Mouse (Mus musculus): Measurements from ENCODE around the gene Col6a3. TPM values are rescaled to one million over a fixed set of nuclear protein-coding genes. Genes with fewer than 3 reads are reported as not detected.

Col6a3 gene
- polyA plus RNA-seq, 1 experiment from 2014 or later = 324 TPM

GRCm38 (mm10) chr1:90738913-90739312, 104.9 kb downstream of the Col6a3 start:
- no peak overlapping the region for H3K4me3 ChIP-seq (ENCODE audit: low read depth, low read length)
- H3K4me2 ChIP-seq (ENCODE audit: low read depth, low read length) = no peak overlapping the region
- WGBS = 85% methylated on average over 2 of the region's 2 CpGs
- no peak for DNase-seq (ENCODE audit: low spot score)
- H3K27ac ChIP-seq (replicated peaks; ENCODE audit: low read depth, low read length) = no peak overlapping the region
- H3K9ac ChIP-seq (ENCODE audit: low read depth, low read length) = no peak overlapping the region
- no peaks in the 10 kb centered on the region for H3K9me3 ChIP-seq (ENCODE audit: control insufficient read depth, low read length)
- no peak for ATAC-seq (ENCODE audit: low read depth)
- no peaks in the 10 kb centered on the region for H3K27me3 ChIP-seq (replicated peaks; ENCODE audit: control insufficient read depth, insufficient read depth, low read length)
- H3K4me1 ChIP-seq (ENCODE audit: control insufficient read depth, insufficient read depth, low read length) = peaks cover 25% of the 10 kb centered on the region
- no peaks in the 10 kb centered on the region for H3K36me3 ChIP-seq (ENCODE audit: control insufficient read depth, insufficient read depth, low read length)

DNA sequence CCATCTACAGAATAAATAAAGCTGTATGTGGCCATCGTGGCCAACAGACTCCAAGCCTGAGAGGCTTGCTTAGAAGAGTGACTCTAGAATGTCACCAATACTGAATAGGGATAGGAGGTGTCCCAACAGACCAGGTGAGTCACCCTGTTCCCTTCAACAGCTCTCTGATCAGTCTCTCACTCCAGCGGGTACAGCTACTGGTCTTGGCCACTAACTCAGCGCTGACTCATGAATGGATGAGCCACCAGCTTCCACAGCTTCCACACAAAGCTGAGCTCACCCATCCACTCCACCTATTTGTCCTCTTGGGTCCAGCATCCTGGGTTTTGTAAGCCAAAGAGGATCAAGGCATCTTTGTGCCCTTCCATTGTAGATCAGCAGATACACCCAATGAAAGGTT, 114.3 kb downstream of the Col6a3 start:
- Histone ChIP-seq H3K27me3 (replicated peaks; ENCODE audit: control insufficient read depth, insufficient read depth, low read length) (no peaks in the 10 kb centered on the region), H3K4me3 (ENCODE audit: low read depth, low read length) (no peak overlapping the region), H3K36me3 (ENCODE audit: control insufficient read depth, insufficient read depth, low read length) (no peaks in the 10 kb centered on the region), H3K9me3 (ENCODE audit: control insufficient read depth, low read length) (no peaks in the 10 kb centered on the region), H3K4me1 (ENCODE audit: control insufficient read depth, insufficient read depth, low read length) (peaks cover 12% of the 10 kb centered on the region), H3K9ac (ENCODE audit: low read depth, low read length) (no peak overlapping the region), H3K4me2 (ENCODE audit: low read depth, low read length) (no peak overlapping the region), H3K27ac (replicated peaks; ENCODE audit: low read depth, low read length) (no peak overlapping the region)
- 77% methylated on average over 3 of the region's 3 CpGs for WGBS
- ATAC-seq (ENCODE audit: low read depth) = no peak
- no peak for DNase-seq (ENCODE audit: low spot score)

GRCm38 (mm10) chr1:90723754-90724153, 120.0 kb downstream of the Col6a3 start:
- H3K4me1 ChIP-seq (ENCODE audit: control insufficient read depth, insufficient read depth, low read length) = no peaks in the 10 kb centered on the region
- no peak for ATAC-seq (ENCODE audit: low read depth)
- no peak overlapping the region for H3K27ac ChIP-seq (replicated peaks; ENCODE audit: low read depth, low read length)
- H3K27me3 ChIP-seq (replicated peaks; ENCODE audit: control insufficient read depth, insufficient read depth, low read length) = no peaks in the 10 kb centered on the region
- H3K9ac ChIP-seq (ENCODE audit: low read depth, low read length) = no peak overlapping the region
- no peak for DNase-seq (ENCODE audit: low spot score)
- no peaks in the 10 kb centered on the region for H3K9me3 ChIP-seq (ENCODE audit: control insufficient read depth, low read length)
- no peak overlapping the region for H3K4me3 ChIP-seq (ENCODE audit: low read depth, low read length)
- no peaks in the 10 kb centered on the region for H3K36me3 ChIP-seq (ENCODE audit: control insufficient read depth, insufficient read depth, low read length)
- H3K4me2 ChIP-seq (ENCODE audit: low read depth, low read length) = no peak overlapping the region

DNA sequence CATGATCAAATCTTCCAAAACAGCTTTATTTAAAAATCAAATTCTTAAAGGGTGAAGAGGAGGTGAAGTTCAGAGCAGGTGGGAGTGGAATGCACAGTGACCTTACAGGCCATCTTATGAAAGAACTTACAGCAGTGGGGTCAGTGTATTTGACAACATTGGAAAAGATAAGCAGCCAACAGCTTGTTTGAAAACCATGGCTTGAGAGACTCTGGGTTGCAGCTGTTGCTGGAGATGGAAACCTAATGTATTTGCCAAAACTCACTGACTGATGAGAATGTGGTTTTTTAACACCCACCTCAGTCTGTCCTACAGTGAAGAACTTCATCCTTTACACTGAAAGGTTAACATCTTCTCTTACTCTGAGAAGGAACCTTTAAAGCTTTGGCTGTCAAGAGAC, 120.4 kb downstream of the Col6a3 start:
- DNase-seq (ENCODE audit: low spot score) (no peak), ATAC-seq (ENCODE audit: low read depth) (no peak)
- H3K27me3 ChIP-seq (replicated peaks; ENCODE audit: control insufficient read depth, insufficient read depth, low read length) = no peaks in the 10 kb centered on the region
- no peaks in the 10 kb centered on the region for H3K36me3 ChIP-seq (ENCODE audit: control insufficient read depth, insufficient read depth, low read length)
- no peak overlapping the region for H3K9ac ChIP-seq (ENCODE audit: low read depth, low read length)
- no peaks in the 10 kb centered on the region for H3K9me3 ChIP-seq (ENCODE audit: control insufficient read depth, low read length)
- no peak overlapping the region for H3K4me3 ChIP-seq (ENCODE audit: low read depth, low read length)
- H3K27ac ChIP-seq (replicated peaks; ENCODE audit: low read depth, low read length) = no peak overlapping the region
- H3K4me2 ChIP-seq (ENCODE audit: low read depth, low read length) = no peak overlapping the region
- no peaks in the 10 kb centered on the region for H3K4me1 ChIP-seq (ENCODE audit: control insufficient read depth, insufficient read depth, low read length)

GRCm38 (mm10) chr1:90722021-90722420, 121.8 kb downstream of the Col6a3 start:
- Histone ChIP-seq H3K9me3 (ENCODE audit: control insufficient read depth, low read length) (no peaks in the 10 kb centered on the region), H3K9ac (ENCODE audit: low read depth, low read length) (no peak overlapping the region), H3K36me3 (ENCODE audit: control insufficient read depth, insufficient read depth, low read length) (no peaks in the 10 kb centered on the region), H3K27ac (replicated peaks; ENCODE audit: low read depth, low read length) (no peak overlapping the region), H3K27me3 (replicated peaks; ENCODE audit: control insufficient read depth, insufficient read depth, low read length) (no peaks in the 10 kb centered on the region), H3K4me3 (ENCODE audit: low read depth, low read length) (no peak overlapping the region), H3K4me1 (ENCODE audit: control insufficient read depth, insufficient read depth, low read length) (no peaks in the 10 kb centered on the region), H3K4me2 (ENCODE audit: low read depth, low read length) (no peak overlapping the region)
- ATAC-seq (ENCODE audit: low read depth) (no peak), DNase-seq (ENCODE audit: low spot score) (no peak)

DNA sequence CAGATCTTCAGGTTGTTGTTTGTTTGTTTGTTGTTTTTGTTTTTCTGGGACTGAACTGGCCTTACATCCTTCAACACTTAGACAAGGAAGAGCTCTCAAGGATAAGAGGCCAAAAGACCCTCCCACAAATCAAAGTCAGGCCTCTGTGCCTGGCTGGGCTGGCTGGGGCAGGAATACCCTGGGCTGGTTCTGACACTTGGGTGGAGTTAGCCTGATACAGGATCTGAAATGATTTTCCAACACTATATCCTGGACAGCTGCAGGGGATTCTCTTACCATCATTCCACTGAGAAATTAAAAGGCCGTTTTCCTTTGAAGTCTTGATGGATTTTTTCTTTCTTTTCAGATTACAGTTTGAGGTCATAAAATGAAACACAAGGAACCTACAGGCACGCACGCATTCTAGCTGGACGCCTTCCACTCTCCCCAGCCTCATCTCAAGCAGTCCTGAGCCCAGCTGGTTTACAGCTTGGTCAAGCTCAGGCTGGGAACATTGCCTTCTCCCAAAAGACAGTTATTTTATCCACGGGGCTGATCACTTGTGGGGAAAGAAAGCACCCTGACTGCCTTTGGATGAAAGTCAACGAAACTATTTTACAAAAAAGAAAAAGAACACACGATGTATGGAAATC, 123.0 kb downstream of the Col6a3 start:
- H3K9me3 ChIP-seq (ENCODE audit: control insufficient read depth, low read length) = no peaks in the 10 kb centered on the region
- no peak overlapping the region for H3K9ac ChIP-seq (ENCODE audit: low read depth, low read length)
- H3K36me3 ChIP-seq (ENCODE audit: control insufficient read depth, insufficient read depth, low read length) = no peaks in the 10 kb centered on the region
- no peaks in the 10 kb centered on the region for H3K27me3 ChIP-seq (replicated peaks; ENCODE audit: control insufficient read depth, insufficient read depth, low read length)
- ATAC-seq (ENCODE audit: low read depth) (0 out of 2 replicates have a peak, but pooled peaks have one; percentile 53), DNase-seq (ENCODE audit: low spot score) (peak; percentile 50)
- H3K4me2 ChIP-seq (ENCODE audit: low read depth, low read length) = no peak overlapping the region
- H3K4me1 ChIP-seq (ENCODE audit: control insufficient read depth, insufficient read depth, low read length) = no peaks in the 10 kb centered on the region
- 42% methylated on average over 7 of the region's 7 CpGs for WGBS
- H3K27ac ChIP-seq (replicated peaks; ENCODE audit: low read depth, low read length) = no peak overlapping the region; the same call in 1 of the 2 replicates
- H3K4me3 ChIP-seq (ENCODE audit: low read depth, low read length) = no peak overlapping the region

- H3K4me3 ChIP-seq (ENCODE audit: low read depth, low read length) = no peak overlapping the region
- H3K9ac ChIP-seq (ENCODE audit: low read depth, low read length) = no peak overlapping the region
- H3K27ac ChIP-seq (replicated peaks; ENCODE audit: low read depth, low read length) = no peak overlapping the region
- no peaks in the 10 kb centered on the region for H3K9me3 ChIP-seq (ENCODE audit: control insufficient read depth, low read length)
- no peak overlapping the region for H3K4me2 ChIP-seq (ENCODE audit: low read depth, low read length)
- H3K4me1 ChIP-seq (ENCODE audit: control insufficient read depth, insufficient read depth, low read length) = no peaks in the 10 kb centered on the region
- 64% methylated on average over 6 of the region's 6 CpGs for WGBS
- no peak for ATAC-seq (ENCODE audit: low read depth)
- no peaks in the 10 kb centered on the region for H3K27me3 ChIP-seq (replicated peaks; ENCODE audit: control insufficient read depth, insufficient read depth, low read length)
- no peak for DNase-seq (ENCODE audit: low spot score)
- H3K36me3 ChIP-seq (ENCODE audit: control insufficient read depth, insufficient read depth, low read length) = no peaks in the 10 kb centered on the region
These were observed 124.8 kb downstream of the Col6a3 start for GRCm38 (mm10) chr1:90718826-90719550.

DNA sequence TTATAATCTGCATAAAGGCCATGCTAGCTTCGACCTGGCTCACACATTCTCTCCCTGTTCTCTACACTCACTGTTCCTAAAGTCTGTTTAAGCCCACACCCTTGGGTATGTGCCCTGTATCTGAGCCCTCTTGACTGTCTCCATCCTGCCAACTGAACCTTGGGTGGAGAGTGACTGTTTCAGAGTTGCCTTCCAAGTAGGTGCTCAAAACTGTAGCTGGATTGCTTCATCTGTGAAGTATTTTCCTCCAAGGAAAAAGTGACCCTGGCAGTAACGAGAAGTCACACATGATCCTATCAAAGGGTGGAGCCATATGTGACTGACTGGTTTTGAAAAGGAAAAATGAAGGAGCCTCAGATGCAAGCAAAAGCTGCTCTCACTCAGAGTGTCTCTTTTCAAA, 127.5 kb downstream of the Col6a3 start:
- ATAC-seq (ENCODE audit: low read depth) (no peak), DNase-seq (ENCODE audit: low spot score) (no peak)
- Histone ChIP-seq H3K9me3 (ENCODE audit: control insufficient read depth, low read length) (no peaks in the 10 kb centered on the region), H3K27ac (replicated peaks; ENCODE audit: low read depth, low read length) (no peak overlapping the region), H3K36me3 (ENCODE audit: control insufficient read depth, insufficient read depth, low read length) (no peaks in the 10 kb centered on the region), H3K4me2 (ENCODE audit: low read depth, low read length) (no peak overlapping the region), H3K9ac (ENCODE audit: low read depth, low read length) (no peak overlapping the region), H3K4me1 (ENCODE audit: control insufficient read depth, insufficient read depth, low read length) (no peaks in the 10 kb centered on the region), H3K4me3 (ENCODE audit: low read depth, low read length) (no peak overlapping the region), H3K27me3 (replicated peaks; ENCODE audit: control insufficient read depth, insufficient read depth, low read length) (no peaks in the 10 kb centered on the region)
- WGBS = 69% methylated on average over 2 of the region's 2 CpGs

Measured in embryonic facial prominence, embryonic 14.5 days (tissue).